ENCODE assay signal across 8 mouse cellular contexts in genomic region chr10:125968191-125969132, GRCm38 (mm10). TPM values are rescaled to one million over a fixed set of nuclear protein-coding genes. Genes with fewer than 3 reads are reported as not detected.
DNase-seq lines count a peak whose midpoint lies in the region; ATAC-seq and TF ChIP-seq lines count a peak whose summit lies in the region.

No protein-coding gene starts in this region.

- peak; percentile 27 for DNase-seq in lung, postnatal 0 days (ENCODE audit: low spot score)
- DNase-seq in lung, postnatal 25 days (ENCODE audit: low spot score), result no peak
- no peak for DNase-seq in liver, embryonic 13.5 days
- DNase-seq in left cerebral cortex, adult 8-10 months (ENCODE audit: low spot score in 2 of 2), result no peak

- TF ChIP-seq EP300 in lung, postnatal 0 days (IDR thresholded peaks at IDR 0.05), result no peak

- ATAC-seq in lung, postnatal 0 days, result no peak
- ATAC-seq in forebrain, embryonic 16.5 days, result no peak
- ATAC-seq in liver, embryonic 13.5 days (ENCODE audit: low read depth), result no peak
- no peak for ATAC-seq in stomach, embryonic 16.5 days (ENCODE audit: insufficient read depth, low FRiP score)
- ATAC-seq in megakaryocyte progenitor cell, adult 5-6 weeks (replicated peaks; ENCODE audit: poor library complexity), result no peak
- no peak for ATAC-seq in erythroblast, adult 5-6 weeks (replicated peaks; ENCODE audit: low FRiP score, poor library complexity, severe bottlenecking)

- H3K27ac ChIP-seq in lung, postnatal 0 days (ENCODE audit: low read length), result peak overlapping the region; percentile 43; the same call in 1 of the 2 replicates
- no peak overlapping the region for H3K27ac ChIP-seq in forebrain, embryonic 16.5 days (ENCODE audit: low read length)
- no peak overlapping the region for H3K27ac ChIP-seq in liver, embryonic 13.5 days
- peak overlapping the region; percentile 94 for H3K27ac ChIP-seq in stomach, embryonic 16.5 days (ENCODE audit: low read length)

- no peak for TF ChIP-seq CTCF in lung, postnatal 0 days (IDR thresholded peaks at IDR 0.05)

- no peaks in the 10 kb centered on the region for H3K9me3 ChIP-seq in lung, postnatal 0 days (ENCODE audit: low read length)
- H3K9me3 ChIP-seq in forebrain, embryonic 16.5 days (ENCODE audit: control insufficient read depth, low read length), result no peaks in the 10 kb centered on the region
- H3K9me3 ChIP-seq in liver, embryonic 13.5 days (replicated peaks), result no peaks in the 10 kb centered on the region
- no peaks in the 10 kb centered on the region for H3K9me3 ChIP-seq in stomach, embryonic 16.5 days (replicated peaks; ENCODE audit: control insufficient read depth, low read length)

- no peaks in the 10 kb centered on the region; the same call in 1 of the 2 replicates for H3K4me1 ChIP-seq in lung, postnatal 0 days (ENCODE audit: insufficient read depth, low read depth, low read length)
- peaks cover 23% of the 10 kb centered on the region for H3K4me1 ChIP-seq in forebrain, embryonic 16.5 days (replicated peaks; ENCODE audit: control insufficient read depth, insufficient read depth, low read length)
- H3K4me1 ChIP-seq in liver, embryonic 13.5 days (replicated peaks), result peaks cover 7% of the 10 kb centered on the region; the same call in 1 of the 2 replicates
- peaks cover 14% of the 10 kb centered on the region for H3K4me1 ChIP-seq in stomach, embryonic 16.5 days (ENCODE audit: control insufficient read depth, insufficient read depth, low read length)

- H3K4me3 ChIP-seq in lung, postnatal 0 days (ENCODE audit: low read depth, low read length), result peak overlapping the region; percentile 85
- H3K4me3 ChIP-seq in forebrain, embryonic 16.5 days (replicated peaks; ENCODE audit: low read length), result peak overlapping the region; percentile 17
- no peak overlapping the region for H3K4me3 ChIP-seq in liver, embryonic 13.5 days (replicated peaks)
- H3K4me3 ChIP-seq in stomach, embryonic 16.5 days (replicated peaks; ENCODE audit: low read length), result peak overlapping the region; percentile 89

- H3K4me2 ChIP-seq in lung, postnatal 0 days (replicated peaks; ENCODE audit: low read depth, low read length), result peak overlapping the region; percentile 94
- H3K4me2 ChIP-seq in forebrain, embryonic 16.5 days (ENCODE audit: low read length), result peak overlapping the region; percentile 26
- H3K4me2 ChIP-seq in liver, embryonic 13.5 days, result 0 out of 2 replicates have a peak overlapping the region, but pooled peaks have one; percentile 73
- H3K4me2 ChIP-seq in stomach, embryonic 16.5 days (ENCODE audit: low read depth, low read length), result peak overlapping the region; percentile 63

- 0 out of 2 replicates have a peak overlapping the region, but pooled peaks have one; percentile 8 for H3K9ac ChIP-seq in lung, postnatal 0 days (replicated peaks; ENCODE audit: low read depth)
- no peak overlapping the region for H3K9ac ChIP-seq in forebrain, embryonic 16.5 days (replicated peaks; ENCODE audit: low read depth, low read length)
- H3K9ac ChIP-seq in liver, embryonic 13.5 days, result no peak overlapping the region
- H3K9ac ChIP-seq in stomach, embryonic 16.5 days (ENCODE audit: low read length), result peak overlapping the region; percentile 97

- H3K36me3 ChIP-seq in lung, postnatal 0 days (ENCODE audit: insufficient read depth, low read length), result no peaks in the 10 kb centered on the region
- H3K36me3 ChIP-seq in forebrain, embryonic 16.5 days (ENCODE audit: control insufficient read depth, insufficient read depth), result no peaks in the 10 kb centered on the region
- no peaks in the 10 kb centered on the region for H3K36me3 ChIP-seq in liver, embryonic 13.5 days
- no peaks in the 10 kb centered on the region for H3K36me3 ChIP-seq in stomach, embryonic 16.5 days (ENCODE audit: control insufficient read depth, insufficient read depth, low read length)

- H3K27me3 ChIP-seq in lung, postnatal 0 days (replicated peaks; ENCODE audit: insufficient read depth, low read length), result no peaks in the 10 kb centered on the region
- peaks cover 13% of the 10 kb centered on the region for H3K27me3 ChIP-seq in forebrain, embryonic 16.5 days (replicated peaks; ENCODE audit: control insufficient read depth, insufficient read depth, low read length)
- H3K27me3 ChIP-seq in liver, embryonic 13.5 days, result peaks cover 34% of the 10 kb centered on the region
- H3K27me3 ChIP-seq in stomach, embryonic 16.5 days (ENCODE audit: control insufficient read depth, insufficient read depth, low read length), result no peaks in the 10 kb centered on the region

- 18% methylated on average over 16 of the region's 16 CpGs for WGBS in lung, postnatal 0 days
- WGBS in forebrain, embryonic 16.5 days, result 7% methylated on average over 16 of the region's 16 CpGs
- 42% methylated on average over 16 of the region's 16 CpGs for WGBS in liver, embryonic 13.5 days (ENCODE audit: insufficient replicate concordance)
- 8% methylated on average over 16 of the region's 16 CpGs for WGBS in stomach, embryonic 16.5 days

RNA-seq across cellular contexts. Expression of gene Lrig3, which starts 2.5 kb away (rescaled TPM):
- polyA plus RNA-seq in lung, postnatal 0 days (2015; fragmentation: Nextera tagmentation; extraction: Ambion mirVana), result 4.7 and 5.2 TPM in 2 replicates
- polyA plus RNA-seq in forebrain, embryonic 16.5 days (2015; fragmentation: Nextera tagmentation; extraction: Ambion mirVana), result 2.1 and 2.6 TPM in 2 replicates
- polyA plus RNA-seq in liver, embryonic 13.5 days (2015; fragmentation: Nextera tagmentation; extraction: Ambion mirVana), result 0.80 and 1.0 TPM in 2 replicates
- 17.4 and 17.5 TPM in 2 replicates for polyA plus RNA-seq in stomach, embryonic 16.5 days (2015; fragmentation: Nextera tagmentation; extraction: Ambion mirVana)
- total RNA-seq in left cerebral cortex, adult 8-10 months (2022), result 1 to 10 TPM; 3.3 to 5.7 (median 4.1) TPM
- 0.61 and 1.8 TPM in 2 replicates for total RNA-seq in megakaryocyte progenitor cell, adult 5-6 weeks (2015)
- total RNA-seq in megakaryocyte progenitor cell, adult 5-6 weeks (2017), result 1.4 and 2.4 TPM in 2 replicates
- not detected in 2 replicates for total RNA-seq in erythroblast, adult 5-6 weeks (2015; ENCODE audit: low replicate concordance)
- 0.26 and 0.28 TPM in 2 replicates for total RNA-seq in erythroblast, adult 5-6 weeks (2017; ENCODE audit: low replicate concordance)

Comparison
In these comparisons a context has a peak if more than half of its experiments do, and no peak if none do; other contexts are left out.
1. H3K27ac ChIP-seq: peak in lung, postnatal 0 days (single experiment) and stomach, embryonic 16.5 days (single experiment); none in forebrain, embryonic 16.5 days (single experiment) and liver, embryonic 13.5 days (single experiment).
2. H3K4me2 ChIP-seq: peak in every context shown above with its lines; median percentile 94 in lung, postnatal 0 days; 73 in liver, embryonic 13.5 days; 63 in stomach, embryonic 16.5 days; 26 in forebrain, embryonic 16.5 days.
3. H3K9ac ChIP-seq: peak in lung, postnatal 0 days (single experiment) and stomach, embryonic 16.5 days (single experiment); none in forebrain, embryonic 16.5 days (single experiment) and liver, embryonic 13.5 days (single experiment).